Mouse (Mus musculus) midbrain, embryonic 16.5 days (tissue): ENCODE results near the gene Flt4. TPM values are rescaled to one million over a fixed set of nuclear protein-coding genes. Genes with fewer than 3 reads are reported as not detected.

Experiments
- ATAC-seq: fragments of 200-750 bp; cut with Nextera tagmentation; 2 replicates; pipeline ENCODE4 v1.8.0; 2017; ENCODE audit warnings: moderate TSS enrichment
- H3K27ac ChIP-seq: fragments of 300-500 bp; sonication (generic); 2 replicates; pipeline ENCODE4 v1.5.1; 2014; ENCODE audit warnings: mild to moderate bottlenecking, low read length, mixed read lengths
- H3K27me3 ChIP-seq: fragments of 300-500 bp; sonication (generic); 2 replicates; pipeline ENCODE4 v1.6.1; 2014; ENCODE audit warnings: low read depth, low read length, mixed read lengths; ENCODE audit not compliant: control insufficient read depth, insufficient read depth
- H3K36me3 ChIP-seq: fragments of 300-500 bp; sonication (generic); 2 replicates; pipeline ENCODE4 v1.6.1; 2014; ENCODE audit warnings: mild to moderate bottlenecking, low read length, moderate library complexity, mixed read lengths; ENCODE audit not compliant: control insufficient read depth, insufficient read depth
- H3K4me1 ChIP-seq: fragments of 300-500 bp; sonication (generic); 2 replicates; pipeline ENCODE4 v1.6.1; 2014; ENCODE audit warnings: mild to moderate bottlenecking, low read length, mixed read lengths; ENCODE audit not compliant: control insufficient read depth, insufficient read depth
- H3K4me2 ChIP-seq: fragments of 300-500 bp; sonication (generic); 2 replicates; pipeline ENCODE4 v1.6.1; 2014; ENCODE audit warnings: mild to moderate bottlenecking, low read length, mixed read lengths
- H3K4me3 ChIP-seq: fragments of 300-500 bp; sonication (generic); 2 replicates; pipeline ENCODE4 v1.5.1; 2014; ENCODE audit warnings: low read depth, mild to moderate bottlenecking, low read length, moderate library complexity, mixed read lengths
- H3K9ac ChIP-seq: fragments of 300-500 bp; sonication (generic); 2 replicates; pipeline ENCODE4 v1.6.1; 2014; ENCODE audit warnings: low read depth, low read length, mixed read lengths
- H3K9me3 ChIP-seq: fragments of 300-500 bp; sonication (generic); replicated peaks from 2 replicates; pipeline ENCODE4 v1.6.1; 2014; ENCODE audit warnings: mild to moderate bottlenecking, low read length, mixed read lengths; ENCODE audit not compliant: control insufficient read depth, poor library complexity, severe bottlenecking
- WGBS: fragments of 180-500 bp; shearing (Covaris S2); extraction: QIAGEN DNeasy Blood & Tissue Kit; methylation state at CpG from one replicate; pipeline ENCODE4 v1.1.7; 2014; 5-methylcytosine and 5-hydroxymethylcytosine counted together
- polyA plus RNA-seq: library from polyadenylated mRNA; unstranded; fragments of >200 nt; fragmentation: Nextera tagmentation; extraction: Ambion mirVana; gene quantifications from 2 replicates; pipeline ENCODE4 v1.2.1, GENCODE M21; 2015

Flt4 gene
- polyA plus RNA-seq, 1 experiment from 2014 or later: 1.6 TPM

- no peaks in the 10 kb centered on the region; the same call in 1 of the 2 replicates for H3K4me1 ChIP-seq
- H3K27me3 ChIP-seq: peaks cover 32% of the 10 kb centered on the region
- no peak overlapping the region for H3K27ac ChIP-seq
- ATAC-seq: peak; percentile 30; the same call in 1 of the 2 replicates
- peak overlapping the region; percentile 34 for H3K4me3 ChIP-seq
- peak overlapping the region; percentile 65 for H3K4me2 ChIP-seq
- no peaks in the 10 kb centered on the region for H3K9me3 ChIP-seq
- H3K36me3 ChIP-seq: no peaks in the 10 kb centered on the region
- 3% methylated on average over 22 of the region's 22 CpGs for WGBS
- H3K9ac ChIP-seq: peak overlapping the region; percentile 44
These were observed 25.0 kb downstream of the Flt4 start for GRCm38 (mm10) chr11:49634101-49634500.

DNA sequence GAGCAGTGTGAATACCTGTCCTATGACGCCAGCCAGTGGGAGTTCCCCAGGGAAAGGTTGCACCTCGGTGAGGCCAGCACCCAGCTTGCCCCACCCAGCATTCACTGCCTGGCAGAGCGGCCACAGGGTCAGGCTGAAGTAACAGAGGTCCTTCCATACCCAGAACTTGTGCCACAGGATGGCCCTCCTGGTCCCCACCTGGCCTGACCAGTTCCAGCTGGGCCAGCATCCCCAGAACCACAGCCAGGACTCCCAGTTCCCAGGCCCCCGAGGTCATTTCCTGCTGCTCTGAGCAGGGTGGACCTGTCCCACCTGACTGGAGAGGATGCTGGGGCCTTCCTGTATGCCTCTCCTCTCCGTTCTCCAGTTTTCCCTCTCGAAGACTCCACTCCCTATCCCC lies 26.6 kb downstream of the Flt4 start:
- Histone ChIP-seq H3K4me3 (no peak overlapping the region), H3K9me3 (no peaks in the 10 kb centered on the region), H3K27ac (no peak overlapping the region), H3K4me2 (no peak overlapping the region), H3K27me3 (peaks cover 32% of the 10 kb centered on the region), H3K9ac (no peak overlapping the region), H3K36me3 (no peaks in the 10 kb centered on the region), H3K4me1 (no peaks in the 10 kb centered on the region; the same call in 1 of the 2 replicates)
- ATAC-seq: no peak
- 67% methylated on average over 6 of the region's 6 CpGs for WGBS

GRCm38 (mm10) chr11:49636449-49636848 lies 27.4 kb downstream of the Flt4 start:
- Histone ChIP-seq H3K36me3 (no peaks in the 10 kb centered on the region), H3K9ac (no peak overlapping the region), H3K27me3 (peaks cover 32% of the 10 kb centered on the region), H3K27ac (no peak overlapping the region), H3K4me1 (no peaks in the 10 kb centered on the region; the same call in 1 of the 2 replicates), H3K4me3 (no peak overlapping the region), H3K9me3 (no peaks in the 10 kb centered on the region), H3K4me2 (peak overlapping the region; percentile 12)
- 3% methylated on average over 11 of the region's 11 CpGs for WGBS
- ATAC-seq: no peak

GRCm38 (mm10) chr11:49645677-49646076 lies 36.6 kb downstream of the Flt4 start:
- H3K36me3 ChIP-seq: no peaks in the 10 kb centered on the region
- ATAC-seq: no peak
- H3K27ac ChIP-seq: no peak overlapping the region
- H3K27me3 ChIP-seq: no peaks in the 10 kb centered on the region
- 77% methylated on average over 8 of the region's 8 CpGs for WGBS
- no peak overlapping the region for H3K9ac ChIP-seq
- H3K9me3 ChIP-seq: no peaks in the 10 kb centered on the region
- no peaks in the 10 kb centered on the region for H3K4me1 ChIP-seq
- H3K4me3 ChIP-seq: no peak overlapping the region
- no peak overlapping the region for H3K4me2 ChIP-seq

DNA sequence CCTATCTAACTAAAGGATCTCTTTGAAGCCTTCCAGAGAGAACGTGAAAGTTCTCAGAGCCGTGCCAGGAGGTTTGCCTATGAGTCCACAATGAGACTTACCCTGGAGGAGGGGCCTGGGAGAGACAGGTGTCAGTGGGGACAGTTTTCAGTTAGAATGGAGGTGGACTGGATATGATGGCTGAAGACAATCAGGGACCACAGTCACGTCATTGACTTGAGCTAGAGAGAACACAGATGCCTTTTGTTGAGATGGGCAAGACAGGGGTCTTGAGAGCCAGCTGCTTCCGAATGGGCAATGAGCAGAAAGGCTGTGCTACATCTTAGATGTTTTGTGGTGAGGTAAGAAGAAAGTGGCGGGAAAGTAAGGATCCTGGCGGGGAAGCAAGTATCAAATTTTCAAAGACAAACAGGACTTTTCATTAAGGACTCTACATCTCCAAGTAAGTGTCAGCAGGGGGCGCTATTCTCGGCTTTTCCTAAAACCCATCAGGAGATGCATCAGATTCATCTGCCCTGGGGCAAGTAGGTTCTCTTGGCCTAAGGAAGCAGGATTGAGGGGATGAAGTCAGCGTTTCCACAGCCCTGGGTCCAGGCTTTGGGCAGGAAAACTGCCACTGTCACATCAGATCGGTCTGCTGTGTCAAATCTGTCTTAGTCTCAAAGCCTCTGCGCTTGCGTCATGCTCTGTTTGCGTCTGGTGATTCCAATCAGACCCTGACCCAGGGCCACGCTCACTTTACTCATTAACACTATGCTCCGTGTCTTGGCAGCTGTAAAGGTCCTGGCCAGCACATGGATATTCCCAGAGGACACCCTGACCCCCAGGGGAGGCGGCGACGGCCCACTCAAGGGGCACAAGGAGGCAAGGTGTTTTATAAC lies 41.3 kb downstream of the Flt4 start:
- 65% methylated on average over 18 of the region's 18 CpGs for WGBS
- no peak overlapping the region for H3K4me2 ChIP-seq
- H3K9me3 ChIP-seq: no peaks in the 10 kb centered on the region
- no peak for ATAC-seq
- no peaks in the 10 kb centered on the region for H3K27me3 ChIP-seq
- no peak overlapping the region for H3K27ac ChIP-seq
- no peak overlapping the region for H3K4me3 ChIP-seq
- peaks cover 3% of the 10 kb centered on the region for H3K4me1 ChIP-seq
- no peaks in the 10 kb centered on the region for H3K36me3 ChIP-seq
- H3K9ac ChIP-seq: no peak overlapping the region

- H3K9ac ChIP-seq: no peak overlapping the region
- peaks cover 3% of the 10 kb centered on the region for H3K4me1 ChIP-seq
- no peaks in the 10 kb centered on the region for H3K27me3 ChIP-seq
- H3K4me3 ChIP-seq: no peak overlapping the region
- 78% methylated on average over 16 of the region's 16 CpGs for WGBS
- no peak overlapping the region for H3K27ac ChIP-seq
- no peaks in the 10 kb centered on the region for H3K36me3 ChIP-seq
- no peak for ATAC-seq
- no peaks in the 10 kb centered on the region for H3K9me3 ChIP-seq
- no peak overlapping the region for H3K4me2 ChIP-seq
These were observed 42.1 kb downstream of the Flt4 start for GRCm38 (mm10) chr11:49650994-49651761.

- Histone ChIP-seq H3K27me3 (no peaks in the 10 kb centered on the region), H3K27ac (no peak overlapping the region), H3K9me3 (no peaks in the 10 kb centered on the region), H3K9ac (no peak overlapping the region), H3K36me3 (no peaks in the 10 kb centered on the region), H3K4me3 (no peak overlapping the region), H3K4me2 (no peak overlapping the region), H3K4me1 (peaks cover 3% of the 10 kb centered on the region)
- 85% methylated on average over 10 of the region's 10 CpGs for WGBS
- 0 out of 2 replicates have a peak, but pooled peaks have one; percentile 1 for ATAC-seq
These were observed 42.8 kb downstream of the Flt4 start for GRCm38 (mm10) chr11:49651762-49652322.

- Histone ChIP-seq H3K4me2 (peak overlapping the region; percentile 41), H3K4me1 (peaks cover 3% of the 10 kb centered on the region), H3K27me3 (no peaks in the 10 kb centered on the region), H3K9me3 (no peaks in the 10 kb centered on the region), H3K4me3 (no peak overlapping the region), H3K9ac (no peak overlapping the region), H3K27ac (no peak overlapping the region), H3K36me3 (no peaks in the 10 kb centered on the region)
- WGBS: 24% methylated on average over 19 of the region's 19 CpGs
- ATAC-seq: peak; percentile 59
These were observed 43.5 kb downstream of the Flt4 start for GRCm38 (mm10) chr11:49652401-49653078.
